Mouse (Mus musculus) G1E-ER4 (cell line): Measurements from ENCODE around the gene Ccdc9b. TPM values are rescaled to one million over a fixed set of nuclear protein-coding genes. Genes with fewer than 3 reads are reported as not detected.

Source experiments
- GATA1 ChIP-seq: IDR thresholded peaks from one replicate; pipeline ENCODE4 v1.8.0; 2012; ENCODE audit warnings: low read length, inconsistent platforms
- polyA plus RNA-seq: library from polyadenylated mRNA; stranded (reverse); fragments of >175 nt; gene quantifications from 2 replicates; pipeline ENCODE4 v1.2.3, GENCODE M21; 2012

The Ccdc9b gene
- polyA plus RNA-seq, 1 experiment = 0.03 TPM

DNA sequence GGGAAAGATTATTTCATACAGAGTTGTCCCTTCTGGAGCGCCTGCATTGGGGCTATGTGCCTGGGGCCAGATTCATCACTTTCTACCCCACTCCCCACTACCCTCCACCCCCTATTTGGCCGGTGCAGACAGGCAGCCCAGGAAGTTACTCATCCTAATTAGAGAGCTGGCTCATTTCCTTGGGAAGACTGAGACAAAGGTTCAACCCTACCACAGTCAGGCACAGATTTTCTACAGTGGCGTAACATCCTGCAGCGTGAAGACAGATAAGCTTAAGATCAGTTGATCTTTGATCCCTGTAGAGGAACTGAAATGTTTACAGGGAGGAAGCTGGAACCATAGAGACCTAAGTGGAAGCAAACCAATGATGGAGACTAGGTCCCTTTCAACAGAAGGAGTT is 19.8 kb upstream of the Ccdc9b start:
- TF ChIP-seq GATA1 = no peak

GRCm38 (mm10) chr2:118781115-118781514 is 18.7 kb upstream of the Ccdc9b start:
- no peak for TF ChIP-seq GATA1

GRCm38 (mm10) chr2:118779504-118780480 is 17.3 kb upstream of the Ccdc9b start, which contains the start of gene Disp2:
Gene Disp2, plus strand, starts transcription at chr2:118779719.
- TF ChIP-seq GATA1 = no peak

DNA sequence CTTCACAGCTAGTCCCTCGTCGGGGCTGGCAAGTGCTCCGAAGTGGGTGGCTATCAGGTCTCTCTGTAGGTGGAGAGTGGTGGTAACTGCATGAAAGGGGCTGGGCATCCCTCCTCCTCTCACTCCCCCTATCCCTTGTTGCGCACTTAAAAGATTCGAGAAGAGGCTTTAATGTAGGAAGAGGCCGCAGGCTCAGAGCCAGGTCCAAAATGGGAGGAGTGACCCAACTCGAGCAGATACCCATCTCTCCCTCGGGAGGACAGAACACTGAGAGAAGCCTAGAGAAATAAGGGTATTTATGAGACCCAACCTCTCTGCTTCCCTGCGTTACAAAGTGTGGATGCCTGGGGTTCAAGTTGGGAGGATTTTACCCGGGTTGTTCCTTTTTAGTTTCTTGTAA is 16.6 kb upstream of the Ccdc9b start:
- no peak for TF ChIP-seq GATA1

DNA sequence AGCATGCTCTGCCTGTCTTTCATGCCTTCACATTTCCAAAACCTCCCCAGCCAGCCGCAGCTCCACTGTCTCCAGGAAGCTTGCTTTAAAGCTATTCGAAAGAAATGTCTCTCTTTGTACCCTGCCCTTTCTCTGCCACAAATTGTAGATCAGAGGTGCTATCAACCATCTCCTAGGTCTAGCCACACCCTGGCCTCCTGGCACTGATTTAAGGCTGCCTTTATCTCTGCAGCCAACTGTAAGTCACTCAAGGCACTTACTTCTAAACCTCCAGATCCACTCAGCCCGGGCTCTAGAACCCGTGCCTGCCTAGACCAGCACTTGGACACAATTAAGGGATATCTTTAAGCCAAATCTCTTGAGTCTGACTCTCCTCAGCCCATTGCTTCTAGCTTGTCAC is 16.0 kb upstream of the Ccdc9b start:
- no peak for TF ChIP-seq GATA1

DNA sequence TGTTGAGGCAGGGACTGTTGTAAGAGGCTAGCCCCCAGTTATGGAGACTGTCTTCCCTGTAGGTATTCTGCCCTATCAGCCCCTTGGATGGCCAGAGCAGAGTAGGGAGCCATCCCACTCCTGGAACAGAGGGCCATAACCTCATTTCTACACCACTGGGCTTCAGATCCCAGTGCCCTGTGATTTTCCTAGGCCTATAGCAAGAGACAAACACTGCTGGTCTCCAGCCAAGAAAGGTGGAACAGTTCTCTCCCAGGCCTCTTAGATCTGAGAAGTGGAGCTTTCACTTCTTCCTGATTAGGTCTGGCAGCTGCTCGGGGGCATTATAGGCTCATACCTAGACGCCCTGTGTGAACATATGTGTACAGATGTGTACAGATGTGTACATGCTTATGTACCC is 13.8 kb upstream of the Ccdc9b start:
- TF ChIP-seq GATA1 = no peak

DNA sequence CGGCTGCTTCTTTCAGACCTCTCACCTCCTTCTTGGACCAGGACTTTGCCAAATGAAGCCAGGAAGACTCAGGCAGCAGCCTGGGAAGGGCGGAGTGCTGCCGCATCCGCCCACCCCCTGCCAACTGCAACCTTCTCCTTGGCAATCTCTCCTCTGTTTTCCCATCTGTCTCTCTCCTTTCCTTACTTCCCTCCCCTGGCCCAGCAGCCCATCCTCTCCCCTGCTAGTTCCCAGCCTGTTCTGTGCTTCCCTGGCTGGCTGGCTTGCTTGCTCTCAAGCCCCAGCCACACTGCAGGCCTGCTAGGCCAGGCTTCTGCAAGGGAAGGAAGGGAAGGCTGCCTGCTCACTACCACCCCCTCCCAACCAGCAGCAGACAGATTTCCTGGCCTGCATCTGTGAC is 13.4 kb upstream of the Ccdc9b start:
- TF ChIP-seq GATA1 = no peak

GRCm38 (mm10) chr2:118775396-118775795 is 12.9 kb upstream of the Ccdc9b start:
- no peak for TF ChIP-seq GATA1

DNA sequence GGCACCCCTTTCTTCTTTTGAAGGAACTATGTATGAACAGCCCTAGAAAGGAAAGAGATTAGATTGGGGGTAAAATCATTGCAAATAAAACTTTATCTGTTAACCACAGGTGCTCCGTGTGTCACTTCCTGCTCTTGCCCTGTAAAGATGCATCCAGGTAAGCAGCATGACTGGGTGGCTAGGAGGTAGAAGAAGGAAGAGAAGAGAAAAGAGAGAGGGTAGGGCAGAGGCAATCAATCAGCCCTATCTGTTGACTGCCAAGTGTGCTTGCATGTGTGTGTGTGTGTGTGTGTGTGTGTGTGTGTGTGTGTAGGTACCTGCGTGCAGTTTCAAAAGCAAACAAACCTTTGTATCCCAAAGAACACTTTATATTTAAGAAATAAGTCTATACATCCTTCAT is 12.1 kb upstream of the Ccdc9b start:
- TF ChIP-seq GATA1 = no peak

DNA sequence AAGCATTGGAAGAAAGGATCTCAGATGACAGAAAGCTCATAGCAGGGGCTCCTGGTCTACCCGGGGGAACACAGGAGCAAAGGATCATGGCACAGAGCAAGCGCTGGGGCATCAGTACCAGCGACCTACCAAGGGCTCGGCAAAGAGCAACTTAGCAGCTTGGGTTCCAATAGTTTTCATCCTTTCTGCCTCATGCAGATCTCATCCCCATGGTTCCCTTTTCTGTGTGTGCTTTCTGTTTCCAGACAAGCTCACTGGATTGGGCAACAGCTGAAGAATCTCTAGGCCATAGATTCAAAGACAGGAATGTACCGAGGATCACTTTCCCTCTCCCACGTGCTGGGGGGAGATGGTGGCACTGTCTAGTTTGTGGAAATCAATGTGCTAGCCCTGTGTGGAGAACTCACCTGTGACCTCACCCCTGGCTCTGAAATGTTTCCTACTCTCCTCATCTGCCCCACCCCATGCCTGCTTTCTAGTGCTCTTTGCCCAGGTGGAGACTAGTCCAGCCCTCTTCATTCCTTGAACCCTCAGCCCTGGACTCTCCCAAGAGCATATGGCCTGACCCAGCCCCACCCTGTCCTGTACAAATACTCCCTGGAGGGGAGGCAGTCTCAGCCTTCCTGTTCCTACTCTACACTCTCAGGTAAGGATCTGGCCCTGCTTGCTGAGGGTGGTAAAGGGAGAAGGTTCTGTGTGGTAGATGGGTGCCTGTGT is 9.9 kb upstream of the Ccdc9b start, which contains the start of gene Phgr1:
Phgr1 (plus strand) TSS at position 612 of the 717 bp plus-strand sequence.
- TF ChIP-seq GATA1 = no peak

DNA sequence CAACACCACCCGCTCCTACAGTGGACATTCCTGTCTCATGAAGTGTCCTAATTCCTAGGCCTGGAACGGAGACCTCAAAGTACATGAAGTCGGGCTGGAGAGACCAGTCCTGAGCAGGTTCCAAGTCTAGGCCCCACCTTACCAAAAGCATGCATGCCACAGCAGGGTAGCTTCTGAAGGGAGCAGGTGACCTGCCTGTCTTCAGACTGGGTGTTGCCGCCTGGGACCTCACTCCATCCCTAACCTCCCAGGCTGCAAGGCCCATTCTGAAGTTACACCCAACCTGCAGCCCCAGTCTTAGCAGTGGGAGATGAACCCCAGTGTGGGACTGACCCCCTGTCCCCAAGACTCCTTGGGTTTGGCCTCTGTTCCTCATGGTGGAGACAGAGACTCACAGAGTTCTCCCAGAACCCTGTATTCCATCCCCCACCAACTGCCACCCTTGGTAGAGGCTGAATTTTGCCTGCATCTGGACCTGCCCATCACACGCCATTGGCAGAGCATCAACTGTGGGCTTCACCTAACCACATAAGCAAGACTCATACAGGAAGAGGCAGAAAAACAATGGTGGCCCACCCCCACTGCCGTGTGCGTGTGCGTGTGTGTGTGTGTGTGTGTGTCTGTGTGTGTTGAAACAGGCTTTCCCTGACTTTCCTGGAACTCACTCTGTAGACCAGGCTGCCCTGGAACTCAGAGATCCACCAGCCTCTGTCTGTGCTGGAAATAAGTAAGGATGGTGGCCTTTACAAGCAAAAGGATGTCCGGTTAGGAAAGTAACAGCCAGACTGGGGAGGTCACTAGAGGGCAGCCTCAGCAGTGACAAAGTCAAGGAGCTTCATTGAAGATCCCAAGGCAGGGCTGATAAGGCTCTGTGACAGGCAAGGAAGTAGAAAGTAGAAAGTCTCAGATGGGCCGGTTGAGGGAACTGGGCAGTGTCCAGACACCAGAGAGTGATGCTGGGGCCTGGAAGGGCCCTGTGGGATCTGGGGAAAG is 3.9 kb upstream of the Ccdc9b start:
- TF ChIP-seq GATA1 = no peak

- TF ChIP-seq GATA1 = no peak
Measured at GRCm38 (mm10) chr2:118764875-118765274, 2.4 kb upstream of the Ccdc9b start.

- TF ChIP-seq GATA1 = no peak
Measured at GRCm38 (mm10) chr2:118764094-118764831, 1.8 kb upstream of the Ccdc9b start.

GRCm38 (mm10) chr2:118763469-118763868 is 1.0 kb upstream of the Ccdc9b start:
- no peak for TF ChIP-seq GATA1

DNA sequence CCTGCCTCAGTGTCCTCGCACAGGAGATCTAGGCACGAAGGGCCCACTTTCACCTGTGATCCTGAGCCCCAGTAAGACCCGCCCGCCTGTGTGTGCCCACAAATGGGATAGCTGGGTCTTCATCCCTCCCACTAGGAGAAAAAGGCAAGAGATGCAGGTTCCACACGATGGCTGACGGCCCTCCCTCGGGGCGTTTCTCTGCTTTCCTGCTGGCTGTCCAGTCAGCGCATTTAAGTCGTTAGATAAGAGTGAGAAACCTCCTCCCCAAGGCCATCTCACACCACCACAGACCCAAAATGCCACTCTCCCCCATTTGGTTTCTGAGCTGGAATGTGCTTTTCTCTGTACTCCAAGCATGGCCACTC is 305 bp upstream of the Ccdc9b start:
- no peak for TF ChIP-seq GATA1

- no peak for TF ChIP-seq GATA1
Measured at GRCm38 (mm10) chr2:118761358-118761757, 1.1 kb downstream of the Ccdc9b start.
